Mouse (Mus musculus) thymus, postnatal 0 days (tissue): ENCODE results near the gene Angptl4. TPM values are rescaled to one million over a fixed set of nuclear protein-coding genes. Genes with fewer than 3 reads are reported as not detected.
A peak's percentile ranks its signal among the peaks of the same experiment; 100 is the strongest.

Source experiments
- DNase-seq: peaks from one replicate; pipeline ENCODE4 v3.0.0-alpha.2; 2015; ENCODE audit warnings: low spot score
- polyA plus RNA-seq: library from polyadenylated mRNA; unstranded; fragments of >200 nt; fragmentation: Nextera tagmentation; extraction: Ambion mirVana; gene quantifications from 2 replicates; pipeline ENCODE4 v1.2.1, GENCODE M21; 2015

Angptl4 gene
- polyA plus RNA-seq, 1 experiment from 2014 or later = 28.7 TPM

- no peak for DNase-seq
These were observed 23.1 kb upstream of the Angptl4 start for GRCm38 (mm10) chr17:33804745-33805144.

DNA sequence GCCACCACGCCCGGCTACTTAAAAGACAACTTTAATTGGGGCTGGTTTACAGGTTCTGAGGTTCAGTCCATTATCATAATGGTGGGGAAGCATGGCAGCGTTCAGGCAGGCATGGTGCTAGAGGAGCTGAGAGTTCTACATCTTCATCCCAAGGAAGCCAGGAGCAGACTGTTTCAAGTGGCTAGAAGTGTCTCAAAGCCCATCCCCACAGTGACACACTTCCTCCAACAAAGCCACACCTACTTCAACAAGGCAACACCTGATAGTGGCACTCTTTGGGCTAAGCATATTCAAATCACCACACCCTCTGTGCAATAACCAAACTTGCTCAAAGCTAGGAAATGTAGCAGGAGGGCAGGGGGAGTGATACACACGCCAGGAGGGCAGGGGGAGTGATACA, 22.6 kb upstream of the Angptl4 start:
- no peak for DNase-seq

DNA sequence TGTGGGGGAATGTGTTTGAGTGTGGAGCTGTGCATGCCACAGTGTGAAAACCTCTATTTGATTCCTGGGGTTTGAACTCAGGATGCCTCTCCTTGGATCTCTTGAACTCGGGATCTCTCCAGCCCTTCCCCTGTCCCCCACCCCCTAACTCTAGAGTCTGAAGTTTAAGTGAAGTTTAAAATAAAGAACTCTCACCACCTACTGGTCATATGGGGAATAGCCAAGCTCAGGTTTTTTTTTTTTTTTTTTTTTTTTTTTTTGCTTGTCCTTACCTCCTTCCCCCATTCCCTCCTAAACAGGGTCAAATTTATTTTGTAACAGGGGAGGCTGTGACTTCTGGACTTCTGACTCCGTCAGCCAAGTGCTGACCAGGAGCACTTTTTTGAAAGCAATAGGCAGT, 20.6 kb upstream of the Angptl4 start:
- peak; percentile 45 for DNase-seq

GRCm38 (mm10) chr17:33799277-33799676, 17.6 kb upstream of the Angptl4 start:
- no peak for DNase-seq

DNA sequence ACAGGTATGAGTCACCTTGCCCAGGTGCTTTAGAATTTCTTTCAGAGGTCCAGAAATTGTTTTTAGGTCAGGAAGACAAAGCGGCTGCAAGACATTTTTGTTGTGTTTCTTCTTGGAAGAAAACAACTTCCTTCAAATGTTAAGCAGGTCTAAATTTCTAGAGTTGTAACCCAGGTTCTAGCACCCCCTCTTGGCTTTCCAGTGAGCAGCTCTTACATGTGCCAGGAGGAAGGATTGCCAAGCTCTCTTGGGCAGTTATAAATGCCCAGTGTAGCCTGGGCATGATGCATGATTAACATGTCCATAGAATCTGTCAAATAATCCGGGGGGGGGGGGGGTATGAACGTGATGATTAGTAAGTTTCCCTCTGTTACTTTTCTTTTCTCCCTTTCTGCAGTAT, 16.7 kb upstream of the Angptl4 start:
- DNase-seq = no peak

GRCm38 (mm10) chr17:33788732-33789131, 7.1 kb upstream of the Angptl4 start:
- no peak for DNase-seq

DNA sequence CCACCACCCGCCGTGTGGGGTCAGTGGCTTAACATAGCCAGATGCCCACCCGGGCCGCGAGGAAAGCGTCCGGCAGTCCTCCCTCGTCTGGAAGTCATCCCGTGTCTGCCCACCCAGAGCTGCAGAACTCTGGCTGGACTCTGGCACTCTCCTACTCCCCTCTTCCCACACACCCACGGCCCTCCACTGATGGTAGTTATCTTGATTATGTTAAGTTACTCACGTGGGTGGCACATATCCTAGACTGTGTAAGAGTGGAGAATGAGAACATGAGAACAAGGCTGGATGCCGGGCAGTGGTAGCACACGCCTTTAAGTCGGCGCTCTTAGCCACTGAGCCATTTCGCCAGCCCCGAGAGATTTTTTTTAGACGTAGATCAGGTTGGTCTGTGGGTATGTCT, 4.7 kb upstream of the Angptl4 start:
- no peak for DNase-seq

- no peak for DNase-seq
These were observed 3.3 kb upstream of the Angptl4 start for GRCm38 (mm10) chr17:33784939-33785338.

- DNase-seq = no peak
These were observed 1.8 kb upstream of the Angptl4 start for GRCm38 (mm10) chr17:33783408-33783807.

DNA sequence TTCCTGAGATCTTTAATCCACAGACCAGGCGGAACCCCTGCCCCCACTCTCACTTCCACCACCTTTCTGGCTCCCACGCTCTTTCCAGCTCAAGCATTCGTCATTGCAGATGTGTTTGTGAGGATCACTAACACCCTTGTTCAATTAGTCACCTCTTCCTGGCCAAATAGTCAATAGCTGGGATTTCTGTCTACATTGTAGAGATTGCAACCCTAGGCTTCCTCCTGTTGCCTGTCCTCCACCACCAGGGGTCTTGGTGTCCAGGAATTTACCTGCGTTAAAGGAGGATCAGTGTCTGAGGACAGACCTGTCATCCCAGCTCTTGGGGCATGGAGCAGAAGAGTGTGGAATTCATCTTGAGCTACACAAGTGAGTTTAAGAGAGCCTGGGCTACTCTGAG, 437 bp upstream of the Angptl4 start:
- no peak for DNase-seq

DNA sequence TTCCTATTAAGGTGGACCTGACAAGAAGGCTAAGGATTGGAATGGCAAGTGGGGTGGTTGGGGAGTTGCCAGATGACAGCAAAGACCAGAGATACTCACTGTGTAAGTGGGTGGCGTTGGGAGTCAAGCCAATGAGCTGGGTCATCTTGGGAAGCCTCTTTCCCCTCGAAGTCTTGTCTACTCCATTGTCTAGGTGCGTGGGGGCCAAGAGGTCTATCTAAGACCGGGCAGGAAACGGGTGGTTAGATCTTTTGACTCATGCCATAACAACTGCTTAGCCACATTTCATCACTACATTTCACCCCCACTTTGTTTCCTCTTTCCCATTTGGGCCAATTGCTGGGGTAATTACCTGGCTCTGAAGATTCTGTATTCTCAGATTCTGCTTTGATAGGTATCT, 1.2 kb downstream of the Angptl4 start:
- peak; percentile 27 for DNase-seq

GRCm38 (mm10) chr17:33779967-33780295, 1.7 kb downstream of the Angptl4 start:
- DNase-seq = no peak

GRCm38 (mm10) chr17:33779271-33779966, 2.2 kb downstream of the Angptl4 start:
- no peak for DNase-seq

DNA sequence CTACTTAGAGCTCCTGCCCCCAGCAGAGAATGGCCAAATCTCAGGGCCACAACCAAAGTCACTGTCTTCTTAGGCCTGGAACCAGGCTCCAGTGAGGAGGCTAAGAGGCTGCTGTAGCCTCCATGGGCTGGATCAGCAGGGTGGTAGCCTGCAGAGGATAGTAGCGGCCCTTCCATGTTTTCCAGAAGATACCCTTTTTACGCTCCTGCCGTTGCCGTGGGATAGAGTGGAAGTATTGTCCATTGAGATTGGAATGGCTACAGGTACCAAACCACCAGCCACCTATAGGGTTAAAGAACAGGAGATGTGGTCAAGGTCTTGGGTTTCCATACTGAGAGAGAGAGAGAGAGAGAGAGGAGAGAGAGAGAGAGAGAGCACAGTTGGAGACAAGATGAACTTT, 6.3 kb downstream of the Angptl4 start:
- no peak for DNase-seq

- no peak for DNase-seq
These were observed 7.0 kb downstream of the Angptl4 start for GRCm38 (mm10) chr17:33774573-33775155.

GRCm38 (mm10) chr17:33773871-33774572, 7.6 kb downstream of the Angptl4 start:
- DNase-seq = no peak

GRCm38 (mm10) chr17:33773426-33773825, 8.2 kb downstream of the Angptl4 start:
- DNase-seq = no peak

GRCm38 (mm10) chr17:33771617-33772016, 10.0 kb downstream of the Angptl4 start:
- DNase-seq = no peak

DNA sequence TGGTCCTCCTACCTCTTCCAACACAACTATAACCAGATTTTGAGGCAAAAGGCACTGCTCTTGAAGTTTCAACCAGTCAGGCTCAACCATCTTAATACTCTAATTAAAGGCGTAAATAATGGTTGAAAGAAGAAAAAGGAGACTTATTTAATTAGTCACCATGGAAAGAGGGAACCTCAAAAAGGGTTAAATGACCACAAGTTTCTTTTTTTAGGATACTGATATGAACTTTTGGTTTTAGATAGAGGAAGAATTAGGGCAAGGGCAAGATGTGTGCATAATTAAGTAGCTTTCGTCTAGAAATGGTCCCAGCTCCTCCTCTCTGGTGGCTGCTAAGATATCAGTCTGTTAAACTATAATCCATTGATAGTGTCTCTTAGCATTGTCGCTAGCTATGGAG, 15.2 kb downstream of the Angptl4 start:
- no peak for DNase-seq

DNA sequence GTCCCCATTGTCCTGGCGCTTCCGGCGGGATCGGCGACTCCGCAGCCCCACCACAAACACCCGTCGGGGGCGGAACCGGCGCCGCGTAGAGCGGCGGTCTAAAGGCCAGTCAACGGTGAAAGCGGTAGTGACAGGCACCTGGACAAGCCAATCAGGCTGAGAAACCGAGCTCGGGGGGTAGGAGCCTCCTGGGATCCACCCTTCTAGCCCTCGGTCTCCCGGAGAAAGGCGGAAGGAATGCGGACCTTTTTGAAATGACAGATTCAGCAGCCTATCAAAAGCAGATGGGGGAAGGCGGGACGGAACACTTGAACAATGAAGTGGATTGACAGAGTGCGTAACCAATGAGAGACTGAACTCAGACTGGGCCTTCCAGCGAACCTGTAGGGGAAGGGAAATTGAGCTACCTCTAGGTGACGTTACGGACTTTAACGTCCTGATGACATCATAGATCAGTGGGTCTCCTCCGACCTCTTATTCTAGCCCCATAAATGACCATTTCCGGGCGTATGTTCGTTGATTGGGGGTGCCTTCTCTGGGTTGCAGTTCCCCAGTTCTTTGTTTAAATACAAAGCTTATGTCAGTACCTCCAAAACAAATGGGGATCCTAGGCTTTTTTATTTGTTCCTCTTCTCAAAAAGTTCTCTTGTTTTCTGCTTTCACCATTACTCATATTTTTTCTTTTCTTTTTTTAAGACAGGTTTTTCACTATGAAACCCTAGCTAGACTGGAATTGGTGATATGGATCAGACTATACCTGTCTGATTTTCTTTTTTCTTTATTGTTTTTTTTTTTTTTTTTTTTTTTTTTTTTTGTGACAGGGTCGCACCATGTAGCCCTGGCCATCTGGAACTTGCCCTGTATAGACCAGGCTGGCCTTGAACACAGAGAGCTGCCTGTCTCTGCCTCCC, 21.1 kb downstream of the Angptl4 start, which contains the start of gene Rab11b:
Rab11b (minus strand) TSS at position 276 of the 911 bp plus-strand sequence.
- peak; percentile 100 for DNase-seq

- peak; percentile 86 for DNase-seq
These were observed 21.8 kb downstream of the Angptl4 start for GRCm38 (mm10) chr17:33759767-33760254.
